Mouse (Mus musculus) natural killer cell, adult 2 months (primary cell): ENCODE results near the gene Ccng1.
"Not testable (repeated sequence)": the region's sequence is repeated elsewhere in the genome, so short reads cannot be mapped to it uniquely, and the experiment has no call there.

Source experiments
- DNase-seq, 2 experiments: peaks; one replicate each; pipeline ENCODE4 v3.0.0; 2022; ENCODE audit warnings: low spot score in 2 of 2

Gene Ccng1

GRCm38 (mm10) chr11:40732997-40733338 is 22.1 kb downstream of the Ccng1 start:
- DNase-seq: no peak

- no peak for DNase-seq
Observed at GRCm38 (mm10) chr11:40718324-40718723, 36.8 kb downstream of the Ccng1 start.

- no peak for DNase-seq
Observed at GRCm38 (mm10) chr11:40715524-40715923, 39.6 kb downstream of the Ccng1 start.

GRCm38 (mm10) chr11:40713858-40714257 is 41.3 kb downstream of the Ccng1 start:
- DNase-seq: no peak

GRCm38 (mm10) chr11:40709899-40710298 is 45.2 kb downstream of the Ccng1 start:
- not testable (repeated sequence) for DNase-seq
